10 mouse cellular contexts compared by ENCODE assay signal in the genomic region with DNA sequence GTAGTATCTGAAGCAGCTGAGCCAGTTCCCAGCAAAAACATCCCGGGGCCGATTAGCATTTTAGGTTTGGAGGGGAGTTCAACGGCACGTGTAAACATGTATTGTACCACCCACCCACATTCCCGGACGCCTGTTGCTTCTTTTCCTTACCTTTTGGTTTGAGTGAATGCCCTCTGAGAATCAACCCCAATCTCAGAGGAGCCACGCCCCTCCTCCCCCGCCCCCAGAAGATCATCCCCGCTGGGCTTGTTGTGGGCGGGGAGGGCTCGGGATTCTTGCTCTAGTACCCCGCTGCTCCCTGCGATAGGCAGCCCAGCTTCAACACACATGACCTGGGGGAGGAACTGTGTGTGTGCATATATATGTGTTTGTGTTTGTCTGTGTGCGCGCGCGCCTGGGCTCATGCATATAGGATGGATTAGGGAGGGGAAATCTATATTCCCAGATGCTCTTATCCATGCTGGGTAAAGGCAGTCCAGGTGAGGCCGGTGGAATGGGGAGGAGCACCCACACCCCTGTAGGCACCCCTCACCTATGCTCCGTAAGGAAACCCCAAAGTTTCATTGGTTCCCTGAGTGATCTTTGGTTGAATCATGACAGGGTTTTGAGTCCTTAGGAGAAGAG. TPM values are rescaled to one million over a fixed set of nuclear protein-coding genes. Genes with fewer than 3 reads are reported as not detected.
A peak's percentile ranks its signal among the peaks of the same experiment; 100 is the strongest.
DNase-seq lines count a peak whose midpoint lies in the region; ATAC-seq and TF ChIP-seq lines count a peak whose summit lies in the region.
"Had no signal": no experiment of that assay in that cellular context is flagged by ENCODE, and none has a peak within 500 bp of the region (broad histone marks: within the 10 kb centered on the region; RNA-seq: fewer than 3 reads in every experiment).

No protein-coding gene starts in this region.

- H3K4me3 ChIP-seq in heart, embryonic 16.5 days (ENCODE audit: low read length) = no peak overlapping the region
- H3K4me3 ChIP-seq in hindbrain, embryonic 12.5 days = no peak overlapping the region
- H3K4me3 ChIP-seq in liver, postnatal 0 days (ENCODE audit: low read depth, low read length) = no peak overlapping the region

- H3K4me2 ChIP-seq in heart, embryonic 16.5 days (ENCODE audit: low read depth, low read length) = peak overlapping the region; percentile 26; the same call in 1 of the 2 replicates
- H3K4me2 ChIP-seq in hindbrain, embryonic 12.5 days (replicated peaks) = peak overlapping the region; percentile 40
- H3K4me2 ChIP-seq in liver, postnatal 0 days (ENCODE audit: low read depth, low read length) = peak overlapping the region; percentile 40; the same call in 1 of the 2 replicates

- TF ChIP-seq CTCF in liver, postnatal 0 days (IDR thresholded peaks at IDR 0.05; ENCODE audit: low read depth) = no peak

- WGBS in heart, embryonic 16.5 days = 5% methylated on average over 19 of the region's 19 CpGs
- WGBS in hindbrain, embryonic 12.5 days = 4% methylated on average over 19 of the region's 19 CpGs
- 19% methylated on average over 19 of the region's 19 CpGs for WGBS in liver, postnatal 0 days (ENCODE audit: insufficient replicate concordance)

- ATAC-seq in heart, embryonic 16.5 days (replicated peaks; ENCODE audit: extremely low read depth, insufficient read depth, low FRiP score) = no peak
- ATAC-seq in hindbrain, embryonic 12.5 days (ENCODE audit: low FRiP score) = peak; percentile 46; the same call in 1 of the 2 replicates
- no peak for ATAC-seq in liver, postnatal 0 days

- H3K4me1 ChIP-seq in heart, embryonic 16.5 days (ENCODE audit: control insufficient read depth, insufficient read depth, low read length) = peaks cover 5% of the 10 kb centered on the region; the same call in 1 of the 2 replicates
- H3K4me1 ChIP-seq in hindbrain, embryonic 12.5 days = peaks cover 4% of the 10 kb centered on the region
- peaks cover 18% of the 10 kb centered on the region for H3K4me1 ChIP-seq in liver, postnatal 0 days (ENCODE audit: insufficient read depth)

- H3K9me3 ChIP-seq in heart, embryonic 16.5 days (replicated peaks; ENCODE audit: control insufficient read depth, low read length) = no peaks in the 10 kb centered on the region
- no peaks in the 10 kb centered on the region for H3K9me3 ChIP-seq in hindbrain, embryonic 12.5 days (replicated peaks)
- no peaks in the 10 kb centered on the region for H3K9me3 ChIP-seq in liver, postnatal 0 days (ENCODE audit: low read length)

- intact Hi-C loops in heart, postnatal 36 days (cut with DNase I) = loop anchor here (2.0 to 5.0 kb wide), 2 partner anchors 92 to 182 kb away; no protein-coding TSS in a partner anchor

- H3K36me3 ChIP-seq in heart, embryonic 16.5 days (ENCODE audit: control insufficient read depth, insufficient read depth) = no peaks in the 10 kb centered on the region
- H3K36me3 ChIP-seq in hindbrain, embryonic 12.5 days = no peaks in the 10 kb centered on the region
- H3K36me3 ChIP-seq in liver, postnatal 0 days (replicated peaks; ENCODE audit: insufficient read depth, low read length) = no peaks in the 10 kb centered on the region

- H3K9ac ChIP-seq in heart, embryonic 16.5 days (ENCODE audit: low read length) = no peak overlapping the region
- no peak overlapping the region for H3K9ac ChIP-seq in hindbrain, embryonic 12.5 days
- H3K9ac ChIP-seq in liver, postnatal 0 days (replicated peaks) = no peak overlapping the region

- no peak overlapping the region for H3K27ac ChIP-seq in heart, embryonic 16.5 days (ENCODE audit: low read length)
- no peak overlapping the region for H3K27ac ChIP-seq in hindbrain, embryonic 12.5 days
- H3K27ac ChIP-seq in liver, postnatal 0 days (ENCODE audit: low read depth) = no peak overlapping the region

- no peak for TF ChIP-seq EP300 in liver, postnatal 0 days (IDR thresholded peaks at IDR 0.05; ENCODE audit: low read depth)

- peaks cover 2% of the 10 kb centered on the region for H3K27me3 ChIP-seq in heart, embryonic 16.5 days (ENCODE audit: control insufficient read depth, insufficient read depth, low read length)
- H3K27me3 ChIP-seq in hindbrain, embryonic 12.5 days = no peaks in the 10 kb centered on the region
- no peaks in the 10 kb centered on the region for H3K27me3 ChIP-seq in liver, postnatal 0 days (ENCODE audit: insufficient read depth, low read length)

- no peak for DNase-seq in heart, postnatal 36 days
- DNase-seq in WW6 (ENCODE audit: low read depth, low spot score) = peak; percentile 52
- DNase-seq in liver, postnatal 0 days = peak; percentile 35
- DNase-seq in left cerebral cortex, adult 9 months (ENCODE audit: low spot score in 2 of 2) = no peak
- no peak for DNase-seq in right cerebral cortex, postnatal 36 days (ENCODE audit: low spot score in 2 of 2)
- DNase-seq in B cell, adult 2 months = no peak

RNA-seq across cellular contexts. Expression of a gene that starts 6.4 kb away (rescaled TPM):
- polyA plus RNA-seq in heart, embryonic 16.5 days (2015; fragmentation: Nextera tagmentation; extraction: Ambion mirVana) = 37.8 and 43.9 TPM in 2 replicates
- total RNA-seq in heart, postnatal 36 days (2021) = 10 to 100 TPM; 48.7 to 58.3 TPM
- 60.5 and 65.0 TPM in 2 replicates for polyA plus RNA-seq in hindbrain, embryonic 12.5 days (2016; fragmentation: Nextera tagmentation; extraction: Ambion mirVana)
- polyA plus RNA-seq in liver, postnatal 0 days (2015; fragmentation: Nextera tagmentation; extraction: Ambion mirVana) = 51.6 and 51.8 TPM in 2 replicates

RNA-seq across cellular contexts. Expression of a gene that starts 52.4 kb away (rescaled TPM):
- polyA plus RNA-seq in heart, embryonic 16.5 days (2015; fragmentation: Nextera tagmentation; extraction: Ambion mirVana) = not detected in 2 replicates
- not detected for total RNA-seq in heart, postnatal 36 days (2021)
- not detected in 2 replicates for polyA plus RNA-seq in hindbrain, embryonic 12.5 days (2016; fragmentation: Nextera tagmentation; extraction: Ambion mirVana)
- polyA plus RNA-seq in liver, postnatal 0 days (2015; fragmentation: Nextera tagmentation; extraction: Ambion mirVana) = not detected in 2 replicates
- total RNA-seq: monocyte, adult 5-6 weeks had no signal
- polyA plus RNA-seq: gonadal fat pad, adult 2 months had no signal

Comparison
In these comparisons a context has a peak if more than half of its experiments do, and no peak if none do; other contexts are left out.
1. DNase-seq: peak in WW6 (single experiment) and liver, postnatal 0 days (single experiment); none in heart, postnatal 36 days (0 of 2), left cerebral cortex, adult 9 months (0 of 2), right cerebral cortex, postnatal 36 days (0 of 2) and B cell, adult 2 months (0 of 2).
2. Peak in every context shown above with its lines, with median percentiles within 50 percentile points of each other: H3K4me2 ChIP-seq.